Mouse (Mus musculus) cerebellum, adult 2 months (tissue): ENCODE results near the gene Evl. TPM values are rescaled to one million over a fixed set of nuclear protein-coding genes. Genes with fewer than 3 reads are reported as not detected.

ENCODE experiments used
- DNase-seq, 2 experiments: peaks; one replicate each; pipeline ENCODE4 v3.0.0; 2021
- H3K27ac ChIP-seq: fragments of 200-500 bp; 2 replicates; pipeline ENCODE4 v1.5.1; 2012; ENCODE audit warnings: low read length, control low read depth, inconsistent platforms; ENCODE audit not compliant: insufficient read depth
- H3K27me3 ChIP-seq: fragments of 200-500 bp; 2 replicates; pipeline ENCODE4 v1.6.1; 2012; ENCODE audit warnings: inconsistent platforms, mild to moderate bottlenecking, low read length, moderate library complexity; ENCODE audit not compliant: control insufficient read depth, insufficient read depth
- H3K4me1 ChIP-seq: fragments of 200-500 bp; 2 replicates; pipeline ENCODE4 v1.6.1; 2011; ENCODE audit warnings: low read length; ENCODE audit not compliant: control insufficient read depth, insufficient read depth
- H3K4me3 ChIP-seq: fragments of 200-500 bp; replicated peaks from 2 replicates; pipeline ENCODE3; 2011; ENCODE audit warnings: mild to moderate bottlenecking, low read depth, low read length, control low read depth; ENCODE audit not compliant: insufficient read depth
- CTCF ChIP-seq: fragments of 200-500 bp; IDR thresholded peaks from 2 replicates; pipeline ENCODE4 v1.5.1; 2011; ENCODE audit warnings: low read depth, mild to moderate bottlenecking, control low read depth, low read length, moderate library complexity, borderline replicate concordance; ENCODE audit not compliant: insufficient read depth
- POLR2A ChIP-seq: fragments of 200-500 bp; IDR thresholded peaks from 2 replicates; pipeline ENCODE4 v1.6.1; 2011; ENCODE audit warnings: low read length, control low read depth, borderline replicate concordance; ENCODE audit not compliant: insufficient read depth
- WGBS: fragments of 180-500 bp; shearing (Covaris S2); methylation state at CpG from one replicate; pipeline ENCODE4 v1.1.7; 2018; 5-methylcytosine and 5-hydroxymethylcytosine counted together
- polyA plus RNA-seq: library from polyadenylated mRNA; depleted of rRNA; stranded (reverse); fragments of >200 nt; gene quantifications from 2 replicates; pipeline ENCODE4 v1.2.3, GENCODE M21; 2012

The Evl gene
- polyA plus RNA-seq, 1 experiment, result 118 TPM

- under 1% methylated on average over 93 of the region's 100 CpGs for WGBS
- H3K27me3 ChIP-seq, result no peaks in the 10 kb centered on the region
- peak overlapping the region; percentile 69 for H3K4me3 ChIP-seq
- TF ChIP-seq CTCF, result no peak
- TF ChIP-seq POLR2A, result no peak
- peak; percentile 59 to 74 for DNase-seq
- H3K4me1 ChIP-seq, result peaks cover 3% of the 10 kb centered on the region; the same call in 1 of the 2 replicates
- peak overlapping the region; percentile 80; the same call in 1 of the 2 replicates for H3K27ac ChIP-seq
Measured at GRCm38 (mm10) chr12:108554861-108555556, 489 bp downstream of the Evl start.

GRCm38 (mm10) chr12:108558194-108558593 lies 3.7 kb downstream of the Evl start:
- no peak overlapping the region for H3K27ac ChIP-seq
- TF ChIP-seq POLR2A (no peak), CTCF (no peak)
- no peak overlapping the region for H3K4me3 ChIP-seq
- no peaks in the 10 kb centered on the region for H3K27me3 ChIP-seq
- peaks cover 3% of the 10 kb centered on the region; the same call in 1 of the 2 replicates for H3K4me1 ChIP-seq
- no peak for DNase-seq

- no peak for TF ChIP-seq POLR2A
- TF ChIP-seq CTCF, result peak; percentile 59; the same call in 1 of the 2 replicates
- H3K4me1 ChIP-seq, result no peaks in the 10 kb centered on the region
- 89% methylated on average over 3 of the region's 3 CpGs for WGBS
- H3K27ac ChIP-seq, result no peak overlapping the region
- H3K27me3 ChIP-seq, result no peaks in the 10 kb centered on the region
- DNase-seq, result no peak
- no peak overlapping the region for H3K4me3 ChIP-seq
Measured at GRCm38 (mm10) chr12:108563238-108563637, 8.7 kb downstream of the Evl start.

- TF ChIP-seq POLR2A (no peak), CTCF (no peak)
- Histone ChIP-seq H3K27me3 (no peaks in the 10 kb centered on the region), H3K4me1 (no peaks in the 10 kb centered on the region), H3K27ac (no peak overlapping the region), H3K4me3 (no peak overlapping the region)
- WGBS, result 49% methylated on average over 12 of the region's 12 CpGs
- no peak for DNase-seq
Measured at GRCm38 (mm10) chr12:108564910-108565506, 10.5 kb downstream of the Evl start.

- 81% methylated on average over 7 of the region's 7 CpGs for WGBS
- no peak overlapping the region for H3K27ac ChIP-seq
- peaks cover 7% of the 10 kb centered on the region for H3K4me1 ChIP-seq
- no peak for DNase-seq
- no peak overlapping the region for H3K4me3 ChIP-seq
- no peaks in the 10 kb centered on the region for H3K27me3 ChIP-seq
- no peak for TF ChIP-seq CTCF
- TF ChIP-seq POLR2A, result no peak
Measured at GRCm38 (mm10) chr12:108579156-108579871, 24.8 kb downstream of the Evl start.

GRCm38 (mm10) chr12:108583775-108584174 lies 29.3 kb downstream of the Evl start:
- 7% methylated on average over 1 of the region's 1 CpGs for WGBS
- no peak for TF ChIP-seq POLR2A
- TF ChIP-seq CTCF, result no peak
- peak; percentile 45 to 80 for DNase-seq

GRCm38 (mm10) chr12:108590131-108590530 lies 35.6 kb downstream of the Evl start:
- Histone ChIP-seq H3K27ac (no peak overlapping the region), H3K27me3 (no peaks in the 10 kb centered on the region), H3K4me1 (no peaks in the 10 kb centered on the region), H3K4me3 (no peak overlapping the region)
- no peak for DNase-seq
- WGBS, result 93% methylated on average over 2 of the region's 2 CpGs
- TF ChIP-seq POLR2A (no peak), CTCF (no peak)

More at GRCm38 (mm10) chr12:108583775-108584174, 29.3 kb downstream of the Evl start:
- Histone ChIP-seq H3K4me1 (peaks cover 8% of the 10 kb centered on the region), H3K4me3 (no peak overlapping the region), H3K27ac (no peak overlapping the region), H3K27me3 (no peaks in the 10 kb centered on the region)

GRCm38 (mm10) chr12:108591586-108591985 lies 37.1 kb downstream of the Evl start:
- no peaks in the 10 kb centered on the region for H3K4me1 ChIP-seq
- no peak overlapping the region for H3K27ac ChIP-seq
- DNase-seq, result no peak
- WGBS, result 76% methylated on average over 5 of the region's 5 CpGs
- TF ChIP-seq POLR2A (no peak), CTCF (no peak)
- no peak overlapping the region for H3K4me3 ChIP-seq
- no peaks in the 10 kb centered on the region for H3K27me3 ChIP-seq
